Mouse (Mus musculus): ENCODE measurements around the gene Tex19.2. TPM values are rescaled to one million over a fixed set of nuclear protein-coding genes. Genes with fewer than 3 reads are reported as not detected.
"Not testable (repeated sequence)": the region's sequence is repeated elsewhere in the genome, so short reads cannot be mapped to it uniquely, and the experiment has no call there.

The Tex19.2 gene
- total and polyA plus RNA-seq, 3 experiments = 0.64 to 2.4 (median 1.4) TPM

DNA sequence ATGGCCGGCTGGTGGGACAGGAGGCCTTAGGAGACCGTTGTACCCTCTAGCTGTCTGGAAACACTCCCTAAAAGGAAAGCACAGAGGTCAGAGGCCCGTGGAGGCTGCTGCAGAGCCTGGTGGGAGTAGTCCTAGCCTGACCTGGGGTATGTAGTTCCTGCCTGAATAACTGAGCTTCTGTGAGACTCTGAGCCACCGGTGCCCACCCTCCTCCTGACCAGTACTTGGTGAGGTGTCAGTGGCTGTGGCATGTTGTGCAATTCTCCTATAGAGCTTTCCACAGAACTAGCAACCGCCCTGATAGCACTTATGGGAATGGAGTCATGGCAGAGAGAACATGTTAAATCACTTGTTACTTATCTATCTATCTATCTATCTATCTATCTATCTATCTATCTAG is 42.8 kb downstream of the Tex19.2 start:
- DNase-seq (ENCODE audit: extremely low read depth) = no peak
- Histone ChIP-seq H3K27me3 (replicated peaks) (peaks cover 5% of the 10 kb centered on the region), H3K79me2 (replicated peaks; ENCODE audit: control insufficient read depth, extremely low read depth, insufficient read depth, poor library complexity, severe bottlenecking) (no peaks in the 10 kb centered on the region), H3K9me3 (replicated peaks; ENCODE audit: low read length) (no peaks in the 10 kb centered on the region), H3K4me2 (ENCODE audit: insufficient read depth, low read depth, poor library complexity, severe bottlenecking) (no peak overlapping the region), H3K9ac (ENCODE audit: insufficient read depth, low read depth) (no peak overlapping the region), H3K36me3 (replicated peaks in 1 of 2; ENCODE audit: control insufficient read depth in 1 of 2, insufficient read depth in 1 of 2, low read length in 1 of 2) (no peaks in the 10 kb centered on the region), H3K27ac (ENCODE audit: insufficient read depth, low read depth) (no peak overlapping the region), H3K4me1 (ENCODE audit: control insufficient read depth in 1 of 2, insufficient read depth in 2 of 2) (no peaks in the 10 kb centered on the region), H3K4me3 (replicated peaks in 1 of 3; ENCODE audit: low read depth in 2 of 3, low read length in 2 of 3, poor library complexity in 1 of 3) (no peak overlapping the region)
- no peak for TF ChIP-seq NELFE (IDR thresholded peaks at IDR 0.05; ENCODE audit: low read depth, low read length)
- no peak for TF ChIP-seq BHLHE40 (IDR thresholded peaks at IDR 0.05; ENCODE audit: low read depth, low read length)
- no peak for TF ChIP-seq SIN3A (IDR thresholded peaks at IDR 0.05; ENCODE audit: low read length)
- no peak for TF ChIP-seq NRF1 (IDR thresholded peaks at IDR 0.05; ENCODE audit: low read depth, low read length)
- no peak for TF ChIP-seq JUN (IDR thresholded peaks at IDR 0.05; ENCODE audit: insufficient read depth, low read depth, low read length)
- no peak for TF ChIP-seq ETS1 (conservative IDR thresholded peaks at IDR 0.05; ENCODE audit: low read depth, low read length)
- TF ChIP-seq CTCF (conservative IDR thresholded peaks at IDR 0.05 in 1 of 2, IDR thresholded peaks at IDR 0.05 in 1 of 2; ENCODE audit: low read depth in 2 of 2, low read length in 2 of 2) = no peak
- no peak for TF ChIP-seq SMC3 (IDR thresholded peaks at IDR 0.05; ENCODE audit: low read depth, low read length)
- in situ Hi-C loops (cut with MboI; ENCODE audit: low pct_ligation_motif_present, low pct_unique_long_range_greater_than_20kb, low sequenced_read_pairs) = no loop called here
- dilution Hi-C loops (cut with MboI; ENCODE audit: extremely low pct_ligation_motif_present, extremely low pct_unique_long_range_greater_than_20kb, low sequenced_read_pairs) = no loop called here

DNA sequence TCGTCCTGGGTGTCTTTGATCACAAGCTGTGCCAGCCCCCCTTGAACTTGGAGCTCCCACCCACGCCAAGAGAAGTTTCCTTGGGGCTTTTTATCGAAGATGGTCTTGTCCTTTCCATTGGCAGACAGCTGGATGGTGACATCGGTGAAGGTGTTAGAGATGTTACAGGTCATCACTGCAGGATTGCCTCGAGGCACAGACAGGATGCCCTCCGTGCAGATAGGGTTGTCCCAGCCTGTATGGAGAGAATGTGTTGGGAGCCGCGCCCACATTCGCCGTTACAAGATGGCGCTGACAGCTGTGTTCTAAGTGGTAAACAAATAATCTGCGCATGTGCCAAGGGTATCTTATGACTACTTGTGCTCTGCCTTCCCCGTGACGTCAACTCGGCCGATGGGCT is 48.8 kb downstream of the Tex19.2 start:
- H3K4me1 ChIP-seq (ENCODE audit: control insufficient read depth in 1 of 2, insufficient read depth in 2 of 2); H3K9ac ChIP-seq (ENCODE audit: insufficient read depth, low read depth); H3K4me3 ChIP-seq (replicated peaks in 1 of 3; ENCODE audit: low read depth in 2 of 3, low read length in 2 of 3, poor library complexity in 1 of 3); dilution Hi-C loops (cut with MboI; ENCODE audit: extremely low pct_ligation_motif_present, extremely low pct_unique_long_range_greater_than_20kb, low sequenced_read_pairs); H3K79me2 ChIP-seq (replicated peaks; ENCODE audit: control insufficient read depth, extremely low read depth, insufficient read depth, poor library complexity, severe bottlenecking); H3K9me3 ChIP-seq (replicated peaks; ENCODE audit: low read length); in situ Hi-C loops (cut with MboI; ENCODE audit: low pct_ligation_motif_present, low pct_unique_long_range_greater_than_20kb, low sequenced_read_pairs); H3K4me2 ChIP-seq (ENCODE audit: insufficient read depth, low read depth, poor library complexity, severe bottlenecking); DNase-seq (ENCODE audit: extremely low read depth); H3K27me3 ChIP-seq (replicated peaks); H3K36me3 ChIP-seq (replicated peaks in 1 of 2; ENCODE audit: control insufficient read depth in 1 of 2, insufficient read depth in 1 of 2, low read length in 1 of 2); H3K27ac ChIP-seq (ENCODE audit: insufficient read depth, low read depth): not testable (repeated sequence)

DNA sequence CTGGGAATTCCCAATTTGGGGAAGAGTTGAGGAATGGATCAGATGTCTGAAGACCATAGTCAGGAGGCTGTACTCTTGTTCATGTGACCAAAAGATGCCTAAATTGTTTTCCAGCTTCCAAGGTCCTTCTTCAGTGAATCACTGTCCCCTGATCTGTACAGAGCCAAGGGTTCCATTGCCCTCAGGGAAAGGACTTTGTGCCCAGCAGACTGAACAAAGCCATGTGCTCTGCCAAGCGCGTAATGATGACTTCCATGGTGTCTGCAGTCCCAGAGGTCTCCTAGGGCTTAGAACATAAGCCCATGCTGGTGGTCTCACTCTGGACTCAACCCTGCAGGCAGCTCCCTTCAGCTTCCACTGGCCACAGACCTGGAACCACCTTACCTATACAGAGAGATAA is 50.6 kb downstream of the Tex19.2 start:
- H3K27me3 ChIP-seq (replicated peaks) = peaks cover 18% of the 10 kb centered on the region
- no peak overlapping the region for H3K4me2 ChIP-seq (ENCODE audit: insufficient read depth, low read depth, poor library complexity, severe bottlenecking)
- no peaks in the 10 kb centered on the region for H3K36me3 ChIP-seq (replicated peaks in 1 of 2; ENCODE audit: control insufficient read depth in 1 of 2, insufficient read depth in 1 of 2, low read length in 1 of 2)
- TF ChIP-seq ETS1 (conservative IDR thresholded peaks at IDR 0.05; ENCODE audit: low read depth, low read length) (no peak), ELF1 (IDR thresholded peaks at IDR 0.05; ENCODE audit: low read depth, low read length) (no peak), SMC3 (IDR thresholded peaks at IDR 0.05; ENCODE audit: low read depth, low read length) (no peak), MAX (IDR thresholded peaks at IDR 0.05; ENCODE audit: low read length) (no peak), UBTF (IDR thresholded peaks at IDR 0.05; ENCODE audit: low read depth, low read length) (no peak), E2F4 (IDR thresholded peaks at IDR 0.05; ENCODE audit: insufficient replicate concordance, low read depth, low read length) (no peak)
- no peak overlapping the region for H3K27ac ChIP-seq (ENCODE audit: insufficient read depth, low read depth)
- in situ Hi-C loops (cut with MboI; ENCODE audit: low pct_ligation_motif_present, low pct_unique_long_range_greater_than_20kb, low sequenced_read_pairs) = no loop called here
- no peaks in the 10 kb centered on the region for H3K79me2 ChIP-seq (replicated peaks; ENCODE audit: control insufficient read depth, extremely low read depth, insufficient read depth, poor library complexity, severe bottlenecking)
- peaks cover 0 to 8% of the 10 kb centered on the region in 2 experiments; a peak in 2 of 4 replicates for H3K4me1 ChIP-seq (ENCODE audit: control insufficient read depth in 1 of 2, insufficient read depth in 2 of 2)
- no peak overlapping the region for H3K4me3 ChIP-seq (replicated peaks in 1 of 3; ENCODE audit: low read depth in 2 of 3, low read length in 2 of 3, poor library complexity in 1 of 3)
- H3K9me3 ChIP-seq (replicated peaks; ENCODE audit: low read length) = peaks cover 2% of the 10 kb centered on the region
- dilution Hi-C loops (cut with MboI; ENCODE audit: extremely low pct_ligation_motif_present, extremely low pct_unique_long_range_greater_than_20kb, low sequenced_read_pairs) = no loop called here
- no peak overlapping the region for H3K9ac ChIP-seq (ENCODE audit: insufficient read depth, low read depth)
- DNase-seq (ENCODE audit: extremely low read depth) = no peak

Other genes starting within 250 kb of the Tex19.2 start
- 4.6 and 5.4 TPM in 2 replicates for gene Ccdc57, start 185.8 kb downstream of the Tex19.2 start, total RNA-seq (2012; rRNA removed)
- gene Ccdc57, start 185.8 kb downstream of the Tex19.2 start, total RNA-seq (2014; rRNA removed) = 2.3 and 2.7 TPM in 2 replicates
- gene Ccdc57, start 185.8 kb downstream of the Tex19.2 start, polyA plus RNA-seq (2012; ENCODE audit: insufficient read length, low read depth) = 6.0 and 6.2 TPM in 2 replicates
- 214 and 388 TPM in 2 replicates for gene Slc16a3, start 170.2 kb downstream of the Tex19.2 start, total RNA-seq (2012; rRNA removed)
- gene Slc16a3, start 170.2 kb downstream of the Tex19.2 start, total RNA-seq (2014; rRNA removed) = 90.8 and 130 TPM in 2 replicates
- 9.7 and 11.1 TPM in 2 replicates for gene Slc16a3, start 170.2 kb downstream of the Tex19.2 start, polyA plus RNA-seq (2012; ENCODE audit: insufficient read length, low read depth)
- gene Csnk1d, start 127.3 kb downstream of the Tex19.2 start, total RNA-seq (2012; rRNA removed) = 92.1 and 96.8 TPM in 2 replicates
- 77.7 and 77.8 TPM in 2 replicates for gene Csnk1d, start 127.3 kb downstream of the Tex19.2 start, total RNA-seq (2014; rRNA removed)
- 134 and 136 TPM in 2 replicates for gene Csnk1d, start 127.3 kb downstream of the Tex19.2 start, polyA plus RNA-seq (2012; ENCODE audit: insufficient read length, low read depth)
- gene Cd7, start 79.3 kb downstream of the Tex19.2 start, total RNA-seq (2012; rRNA removed) = 0.84 and 2.7 TPM in 2 replicates
- 0.51 and 0.82 TPM in 2 replicates for gene Cd7, start 79.3 kb downstream of the Tex19.2 start, total RNA-seq (2014; rRNA removed)
- gene Cd7, start 79.3 kb downstream of the Tex19.2 start, polyA plus RNA-seq (2012; ENCODE audit: insufficient read length, low read depth) = 0.67 and 1.0 TPM in 2 replicates
- gene Sectm1b, start 55.1 kb downstream of the Tex19.2 start, total RNA-seq (2012; rRNA removed) = not detected in 2 replicates
- gene Sectm1b, start 55.1 kb downstream of the Tex19.2 start, total RNA-seq (2014; rRNA removed) = not detected in 2 replicates
- gene Sectm1b, start 55.1 kb downstream of the Tex19.2 start, polyA plus RNA-seq (2012; ENCODE audit: insufficient read length, low read depth) = not detected in 2 replicates
- 0.08 TPM in 1 of 2 replicates, not detected in the other for gene Sectm1a, start 37.5 kb downstream of the Tex19.2 start, total RNA-seq (2012; rRNA removed)
- not detected in 2 replicates for gene Sectm1a, start 37.5 kb downstream of the Tex19.2 start, total RNA-seq (2014; rRNA removed)
- gene Sectm1a, start 37.5 kb downstream of the Tex19.2 start, polyA plus RNA-seq (2012; ENCODE audit: insufficient read length, low read depth) = not detected in 2 replicates
- gene Tex19.1, start 27.5 kb upstream of the Tex19.2 start, total RNA-seq (2012; rRNA removed) = 0.21 TPM in 1 of 2 replicates, not detected in the other
- gene Tex19.1, start 27.5 kb upstream of the Tex19.2 start, total RNA-seq (2014; rRNA removed) = 0.51 and 0.95 TPM in 2 replicates
- gene Tex19.1, start 27.5 kb upstream of the Tex19.2 start, polyA plus RNA-seq (2012; ENCODE audit: insufficient read length, low read depth) = 0.35 and 0.57 TPM in 2 replicates
- not detected in 2 replicates for gene Uts2r, start 41.6 kb upstream of the Tex19.2 start, total RNA-seq (2012; rRNA removed)
- gene Uts2r, start 41.6 kb upstream of the Tex19.2 start, total RNA-seq (2014; rRNA removed) = not detected in 2 replicates
- gene Uts2r, start 41.6 kb upstream of the Tex19.2 start, polyA plus RNA-seq (2012; ENCODE audit: insufficient read length, low read depth) = not detected in 2 replicates
- gene Hexdc, start 85.8 kb upstream of the Tex19.2 start, total RNA-seq (2012; rRNA removed) = 9.1 and 10.6 TPM in 2 replicates
- gene Hexdc, start 85.8 kb upstream of the Tex19.2 start, total RNA-seq (2014; rRNA removed) = 10.5 and 11.6 TPM in 2 replicates
- gene Hexdc, start 85.8 kb upstream of the Tex19.2 start, polyA plus RNA-seq (2012; ENCODE audit: insufficient read length, low read depth) = 8.8 and 12.0 TPM in 2 replicates
- 16.4 and 19.0 TPM in 2 replicates for gene Ogfod3, start 86.0 kb upstream of the Tex19.2 start, total RNA-seq (2012; rRNA removed)
- gene Ogfod3, start 86.0 kb upstream of the Tex19.2 start, total RNA-seq (2014; rRNA removed) = 10.3 and 13.7 TPM in 2 replicates
- gene Ogfod3, start 86.0 kb upstream of the Tex19.2 start, polyA plus RNA-seq (2012; ENCODE audit: insufficient read length, low read depth) = 18.4 and 24.6 TPM in 2 replicates
- gene Cybc1, start 110.6 kb upstream of the Tex19.2 start, total RNA-seq (2012; rRNA removed) = 50.0 and 51.6 TPM in 2 replicates
- 60.3 and 60.9 TPM in 2 replicates for gene Cybc1, start 110.6 kb upstream of the Tex19.2 start, total RNA-seq (2014; rRNA removed)
- 52.9 and 57.4 TPM in 2 replicates for gene Cybc1, start 110.6 kb upstream of the Tex19.2 start, polyA plus RNA-seq (2012; ENCODE audit: insufficient read length, low read depth)
- 15.6 and 26.2 TPM in 2 replicates for gene Narf, start 118.6 kb upstream of the Tex19.2 start, total RNA-seq (2012; rRNA removed)
- gene Narf, start 118.6 kb upstream of the Tex19.2 start, total RNA-seq (2014; rRNA removed) = 29.9 and 32.1 TPM in 2 replicates
- 11.7 and 12.3 TPM in 2 replicates for gene Narf, start 118.6 kb upstream of the Tex19.2 start, polyA plus RNA-seq (2012; ENCODE audit: insufficient read length, low read depth)
- 42.6 and 44.3 TPM in 2 replicates for gene Foxk2, start 141.3 kb upstream of the Tex19.2 start, total RNA-seq (2012; rRNA removed)
- 25.0 and 26.9 TPM in 2 replicates for gene Foxk2, start 141.3 kb upstream of the Tex19.2 start, total RNA-seq (2014; rRNA removed)
- gene Foxk2, start 141.3 kb upstream of the Tex19.2 start, polyA plus RNA-seq (2012; ENCODE audit: insufficient read length, low read depth) = 32.4 and 41.2 TPM in 2 replicates
- 27.0 and 32.1 TPM in 2 replicates for gene Wdr45b, start 235.8 kb upstream of the Tex19.2 start, total RNA-seq (2012; rRNA removed)
- 49.9 and 53.0 TPM in 2 replicates for gene Wdr45b, start 235.8 kb upstream of the Tex19.2 start, total RNA-seq (2014; rRNA removed)
- gene Wdr45b, start 235.8 kb upstream of the Tex19.2 start, polyA plus RNA-seq (2012; ENCODE audit: insufficient read length, low read depth) = 43.3 and 47.5 TPM in 2 replicates

Measured in CH12.LX (cell line).